Mouse (Mus musculus) erythroblast, embryonic 14.5 days (primary cell): ENCODE results near the gene Sprr2e.

Experiments used
- GATA1 ChIP-seq: IDR thresholded peaks from 2 replicates; pipeline ENCODE4 v1.6.1; 2012; ENCODE audit warnings: low read length, inconsistent platforms, mixed read lengths
- TAL1 ChIP-seq: IDR thresholded peaks from 3 replicates; pipeline ENCODE4 v1.6.1; 2012; ENCODE audit warnings: low read length, inconsistent platforms, mixed read lengths

GRCm38 (mm10) chr3:92364887-92365286, 12.9 kb downstream of the Sprr2e start, which contains the start of gene Sprr2f:
- TF ChIP-seq GATA1 (no peak), TAL1 (no peak)
